Mouse (Mus musculus) layer of hippocampus, adult 18-20 months (tissue): ENCODE data around the gene Tcte3. TPM values are rescaled to one million over a fixed set of nuclear protein-coding genes. Genes with fewer than 3 reads are reported as not detected.
A peak's percentile ranks its signal among the peaks of the same experiment; 100 is the strongest.
"Not testable (repeated sequence)": the region's sequence is repeated elsewhere in the genome, so short reads cannot be mapped to it uniquely, and the experiment has no call there.

Experiments
- DNase-seq, 2 experiments: peaks; one replicate each; pipeline ENCODE4 v3.0.0; 2022; ENCODE audit warnings: low spot score in 2 of 2
- long read RNA-seq: library from polyadenylated mRNA; stranded (forward); transcript quantifications from one replicate; pipeline ENCODE4 v2.0.0, GENCODE M21; 2021
- total RNA-seq, 2 experiments: library from RNA; stranded (reverse); gene quantifications; 2 replicates each; pipeline ENCODE4 v1.2.3; 2021

The Tcte3 gene
- 1 to 10 TPM in 1 of 2 experiments, not detected in 1; 1.3 TPM for total RNA-seq
- long read RNA-seq = 0 reads

DNA sequence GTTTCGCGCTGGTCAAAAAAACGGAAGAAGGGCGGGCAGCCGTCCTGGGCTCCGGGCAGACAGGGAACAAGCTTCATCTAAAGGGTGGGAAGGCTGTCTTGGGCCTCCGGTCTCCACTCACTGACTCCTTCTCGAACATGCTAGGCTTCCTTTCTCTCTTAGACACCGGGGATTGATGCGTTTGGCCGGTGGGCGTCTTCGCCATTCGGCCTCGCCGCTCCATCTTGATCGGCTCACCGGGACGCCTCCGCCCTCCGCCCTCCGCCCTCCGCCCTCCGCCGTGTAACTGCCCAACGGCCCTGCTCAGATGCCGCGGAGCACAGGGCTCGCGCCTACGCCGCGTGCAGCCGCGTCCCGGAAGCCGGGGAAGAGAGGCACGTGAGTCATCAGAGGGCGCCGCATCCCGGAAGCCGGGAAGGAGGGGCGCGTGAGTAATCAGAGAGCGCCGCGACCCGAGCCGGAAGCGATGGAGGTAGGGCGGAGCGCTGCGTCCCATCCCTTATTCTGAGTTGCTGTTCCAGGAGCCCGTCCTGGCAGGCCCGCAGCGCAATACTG lies at the start of gene Tcte3, which contains the start of the genes Ermard and Gm3448:
Tcte3 (minus strand) TSS at position 314 of the 555 bp plus-strand sequence.
Ermard (plus strand) TSS at position 34 of the 555 bp plus-strand sequence.
Gm3448 (minus strand) TSS at position 363 of the 555 bp plus-strand sequence.
- peak in 1 of 2 experiments; percentile 36 for DNase-seq

DNA sequence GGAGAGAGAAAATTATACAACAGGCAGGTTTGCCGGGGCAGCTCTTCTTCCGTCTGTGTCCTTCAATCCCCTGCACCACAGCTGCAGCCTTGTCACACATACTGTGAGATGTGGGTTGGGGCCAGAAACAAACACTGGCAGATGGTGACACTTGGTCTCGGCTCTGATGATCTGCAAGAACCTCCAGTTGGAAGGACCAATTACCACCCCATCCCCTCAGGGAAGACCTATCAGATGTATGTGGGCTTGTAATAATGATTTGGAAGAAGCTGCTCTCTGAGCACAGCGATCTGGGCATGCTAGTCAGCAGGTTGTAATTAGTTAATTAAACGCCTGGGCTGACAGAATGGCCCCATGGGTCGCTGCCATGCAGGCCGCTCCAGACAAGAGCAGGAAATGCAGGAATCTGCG lies 47.3 kb upstream of the Tcte3 start:
- DNase-seq = no peak

DNA sequence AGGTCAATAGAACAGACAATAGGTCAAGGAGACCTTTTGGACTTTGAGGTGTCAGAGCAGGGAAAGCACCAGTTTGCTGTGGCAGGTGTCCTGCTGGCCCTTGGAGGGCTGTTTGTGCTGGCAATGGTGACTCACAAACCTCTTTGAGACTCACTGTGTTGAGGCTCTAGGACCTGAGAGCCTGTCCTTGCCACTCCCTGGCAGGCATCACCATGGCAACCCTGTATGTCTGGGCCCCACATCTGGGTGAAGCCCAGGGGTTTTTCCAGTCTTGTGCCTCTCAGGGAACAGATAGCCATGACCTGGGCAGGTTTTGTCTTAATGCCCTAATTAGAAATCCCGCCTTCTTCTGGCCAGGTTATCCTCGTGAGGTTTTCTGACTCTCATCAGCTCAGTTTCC lies 46.9 kb upstream of the Tcte3 start:
- DNase-seq = no peak

GRCm38 (mm10) chr17:15085006-15085405 lies 43.7 kb upstream of the Tcte3 start:
- DNase-seq = no peak

GRCm38 (mm10) chr17:15084226-15084848 lies 43.0 kb upstream of the Tcte3 start:
- no peak for DNase-seq

DNA sequence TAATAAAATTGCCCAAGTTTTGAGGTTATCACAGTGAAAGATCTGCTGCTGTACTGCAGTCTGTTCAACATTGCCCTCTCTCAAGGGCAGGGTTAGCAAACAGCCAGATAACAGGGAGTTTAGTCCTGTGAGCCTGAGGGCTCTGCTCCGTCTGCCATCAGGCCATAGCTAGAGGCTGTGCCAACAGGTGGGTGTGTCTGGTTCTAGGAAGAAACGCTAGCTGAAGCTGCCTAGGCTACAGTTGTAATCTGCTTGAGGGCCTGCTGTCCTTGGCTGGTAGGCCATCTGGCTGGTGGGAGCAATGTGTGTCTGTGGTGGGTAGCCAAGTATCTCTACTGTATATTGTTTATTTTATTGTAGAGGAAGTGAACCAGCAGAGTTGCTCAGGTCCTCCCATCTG lies 36.2 kb upstream of the Tcte3 start:
- DNase-seq = peak in 1 of 2 experiments; percentile 53

- DNase-seq = no peak
Observed at GRCm38 (mm10) chr17:15075033-15075432, 33.7 kb upstream of the Tcte3 start.

DNA sequence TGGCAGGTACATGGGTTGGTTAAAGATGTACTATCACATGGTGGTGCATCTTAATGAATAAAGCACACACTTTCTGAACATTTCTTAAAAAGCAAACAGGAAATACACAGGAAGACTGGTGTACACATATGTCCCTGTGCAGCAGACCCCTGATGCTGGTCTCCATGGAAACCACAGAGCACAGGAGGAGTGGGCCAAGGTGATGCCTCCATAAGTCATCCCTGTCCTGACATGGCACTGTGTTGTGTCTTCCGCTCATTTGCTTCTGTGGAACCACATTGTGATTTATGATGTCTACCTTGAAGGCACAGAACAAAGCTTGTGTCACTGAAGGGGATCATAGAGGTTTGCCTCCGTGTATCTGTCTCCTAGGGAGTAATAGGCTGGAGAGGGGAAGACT lies 30.9 kb upstream of the Tcte3 start:
- DNase-seq = no peak

- peak; percentile 28 to 57 for DNase-seq
Observed at GRCm38 (mm10) chr17:15069124-15069523, 27.8 kb upstream of the Tcte3 start.

GRCm38 (mm10) chr17:15068040-15068792 lies 26.9 kb upstream of the Tcte3 start:
- no peak for DNase-seq

DNA sequence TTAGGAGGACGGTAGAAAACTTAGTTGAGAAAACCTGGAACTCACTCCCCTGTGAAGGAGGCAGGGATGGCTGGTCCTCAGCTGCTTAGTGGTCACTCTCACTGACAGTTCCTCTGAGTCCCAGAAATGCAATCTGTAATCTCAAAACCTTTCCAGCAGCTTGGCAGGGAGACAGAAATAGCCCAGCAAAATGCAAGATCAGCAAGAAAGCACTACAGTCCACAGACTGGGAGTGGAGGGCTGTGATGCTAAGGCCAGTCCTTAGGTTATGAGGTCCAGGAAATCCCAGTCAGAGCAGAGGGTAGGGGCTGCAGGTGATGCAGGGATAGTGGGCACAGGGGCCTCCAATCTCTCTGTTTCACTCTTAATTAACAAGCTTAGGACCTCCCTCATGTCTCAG lies 25.6 kb upstream of the Tcte3 start:
- no peak for DNase-seq

DNA sequence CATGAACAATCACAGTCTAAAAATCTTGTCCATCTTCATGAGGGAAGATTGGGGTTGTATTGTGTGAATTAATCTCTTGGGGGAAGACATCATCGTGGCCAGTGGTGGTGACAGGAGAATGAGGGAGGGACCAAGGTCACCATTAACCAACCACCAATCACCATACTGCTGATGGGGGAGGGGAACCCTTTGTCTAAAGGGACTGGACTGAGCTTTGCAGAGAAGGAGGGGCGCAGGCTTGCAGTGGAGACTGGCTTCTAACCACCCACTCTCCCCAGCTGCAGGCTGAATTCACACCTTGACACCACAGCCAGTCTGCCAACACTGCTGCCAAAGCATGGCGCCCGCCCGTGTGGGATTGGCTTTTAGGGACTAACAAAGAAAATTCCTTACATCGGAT lies 24.8 kb upstream of the Tcte3 start:
- no peak for DNase-seq

- DNase-seq = peak; percentile 62 to 72
Observed at GRCm38 (mm10) chr17:15065391-15066024, 24.2 kb upstream of the Tcte3 start.

DNA sequence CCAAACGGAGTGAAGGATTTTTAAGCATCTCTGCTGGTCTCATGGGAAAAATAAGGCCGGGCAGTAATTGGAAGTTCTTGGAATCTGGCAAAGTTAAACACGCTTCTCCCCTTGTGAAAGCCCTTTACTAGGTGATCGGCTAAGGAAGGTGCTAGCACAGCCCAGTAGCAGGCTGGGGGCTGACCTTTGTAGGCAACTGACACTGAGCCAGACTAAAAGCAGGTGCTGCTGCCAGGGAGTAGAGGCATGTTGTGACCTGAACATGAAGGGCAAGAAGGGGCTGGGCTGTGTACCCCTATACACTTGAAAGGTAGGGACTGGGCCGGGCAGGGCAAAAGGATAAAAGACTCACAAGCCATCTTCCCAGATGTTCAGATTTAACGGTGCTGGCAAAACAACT lies 19.1 kb upstream of the Tcte3 start:
- no peak for DNase-seq

DNA sequence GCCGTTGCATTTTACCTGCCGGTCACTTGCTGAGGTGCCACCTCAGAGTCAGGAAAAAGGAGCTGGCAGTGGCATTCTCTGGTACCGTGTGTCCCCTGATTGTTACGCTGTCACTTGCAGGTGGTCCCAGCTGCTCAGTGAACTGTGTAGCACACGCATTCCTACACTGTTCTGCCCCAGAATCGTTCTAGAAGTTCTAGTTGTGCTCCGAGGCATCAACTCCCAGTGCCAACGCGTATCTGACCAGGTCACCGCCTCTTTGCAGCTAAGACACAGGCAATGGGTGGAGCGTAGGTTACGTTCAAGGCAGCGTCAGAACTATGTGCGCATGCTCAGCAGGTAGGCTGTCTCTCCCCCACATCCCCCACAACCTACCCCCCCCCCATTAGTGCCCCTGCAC lies 18.4 kb upstream of the Tcte3 start:
- no peak for DNase-seq

DNA sequence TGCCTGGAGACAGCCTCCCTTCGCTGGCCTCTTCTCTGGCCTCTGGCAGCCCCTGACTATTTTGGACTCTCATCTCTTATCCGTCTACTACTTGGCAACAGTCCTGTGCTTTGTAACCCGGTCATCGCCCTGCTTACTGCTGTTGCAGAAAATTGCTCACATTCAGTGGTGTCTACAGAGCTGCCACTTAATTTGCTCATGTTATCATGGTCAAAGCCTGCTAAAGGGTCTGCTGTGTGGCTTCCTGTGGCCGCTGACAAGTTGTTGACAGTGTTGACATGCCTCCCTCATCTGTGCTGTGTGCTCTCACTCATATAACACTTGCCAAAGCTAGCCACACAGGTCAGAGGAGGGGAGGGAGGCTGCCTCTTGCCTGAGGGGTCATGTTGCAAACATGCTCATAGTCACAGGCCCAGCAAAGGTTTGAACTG lies 16.9 kb upstream of the Tcte3 start:
- DNase-seq = no peak

DNA sequence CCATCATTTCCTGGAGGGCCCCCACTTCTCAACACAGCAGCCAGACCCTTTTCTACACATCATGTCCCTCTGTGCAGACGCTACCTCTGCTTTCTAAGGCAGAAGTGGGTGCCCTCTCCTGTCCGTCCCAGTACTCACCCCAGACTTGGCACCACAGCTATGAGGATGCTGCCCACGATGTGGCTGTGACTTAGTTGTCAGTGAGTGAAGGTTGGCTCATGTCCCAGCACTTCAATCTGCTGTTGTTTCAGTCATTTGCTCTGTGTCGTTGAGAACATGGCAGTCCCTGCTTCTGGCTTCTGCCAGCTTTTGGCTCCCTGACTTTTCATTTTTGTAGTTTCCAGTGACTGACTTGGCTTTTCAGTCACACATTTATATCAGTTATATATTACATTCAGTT lies 14.6 kb upstream of the Tcte3 start:
- peak; percentile 81 to 95 for DNase-seq

DNA sequence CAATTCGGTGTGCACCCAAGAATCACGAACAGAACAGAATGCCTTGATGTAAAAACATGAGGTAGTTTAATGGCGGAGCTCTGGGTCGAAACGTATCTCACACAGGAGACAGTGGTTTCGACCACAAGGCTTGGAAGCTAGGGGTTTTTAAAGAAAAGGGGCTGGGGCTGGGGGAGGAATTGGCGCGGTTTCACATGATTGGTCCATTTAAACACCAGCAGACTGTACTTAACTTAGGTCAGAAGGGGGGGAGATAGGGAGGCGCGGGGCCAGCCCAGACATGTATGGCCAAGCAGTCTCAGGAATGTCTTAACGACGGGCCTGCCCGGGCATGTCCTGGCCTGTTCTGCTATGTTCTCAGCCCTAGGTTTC lies 12.5 kb upstream of the Tcte3 start:
- not testable (repeated sequence) for DNase-seq

DNA sequence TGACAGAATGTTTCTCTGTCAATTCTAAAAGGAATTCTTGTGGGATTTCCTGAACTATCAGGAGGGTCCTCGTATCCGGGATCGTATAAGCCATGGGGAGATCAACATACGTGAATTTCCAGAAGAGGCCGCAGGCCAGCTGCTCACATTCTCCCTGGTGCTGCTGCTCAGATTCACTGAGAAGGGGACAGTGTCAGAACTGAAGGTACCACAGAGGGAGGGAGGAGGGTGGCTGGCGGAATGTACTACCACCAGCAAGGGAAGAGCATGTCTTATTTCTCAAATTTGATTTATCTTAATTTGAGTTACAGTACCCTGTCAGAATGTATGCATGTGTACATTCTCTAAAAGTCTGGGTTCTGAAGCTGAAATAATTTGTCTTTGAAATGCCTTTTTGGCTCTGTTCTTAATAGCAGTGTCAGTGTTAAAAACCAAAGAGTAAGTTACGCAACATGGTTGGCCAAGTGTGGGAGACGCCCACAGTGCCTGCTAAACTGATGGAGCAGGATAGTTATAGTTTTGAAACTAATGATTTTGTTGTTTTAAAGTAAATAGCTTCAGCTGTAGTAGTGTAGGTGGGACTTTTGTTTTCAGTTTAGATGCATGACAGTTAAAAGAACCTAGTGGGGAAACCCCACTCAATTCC lies 12.0 kb upstream of the Tcte3 start:
- DNase-seq = not testable (repeated sequence)

- DNase-seq = not testable (repeated sequence)
Observed at GRCm38 (mm10) chr17:15052766-15053165, 11.5 kb upstream of the Tcte3 start.

GRCm38 (mm10) chr17:15050338-15050737 lies 9.1 kb upstream of the Tcte3 start:
- not testable (repeated sequence) for DNase-seq
